Mouse (Mus musculus): ENCODE results near the gene Arhgdia. TPM values are rescaled to one million over a fixed set of nuclear protein-coding genes. Genes with fewer than 3 reads are reported as not detected.
"Not testable (repeated sequence)": the region's sequence is repeated elsewhere in the genome, so short reads cannot be mapped to it uniquely, and the experiment has no call there.

Arhgdia gene
- polyA plus RNA-seq, 1 experiment from 2014 or later = 777 TPM

DNA sequence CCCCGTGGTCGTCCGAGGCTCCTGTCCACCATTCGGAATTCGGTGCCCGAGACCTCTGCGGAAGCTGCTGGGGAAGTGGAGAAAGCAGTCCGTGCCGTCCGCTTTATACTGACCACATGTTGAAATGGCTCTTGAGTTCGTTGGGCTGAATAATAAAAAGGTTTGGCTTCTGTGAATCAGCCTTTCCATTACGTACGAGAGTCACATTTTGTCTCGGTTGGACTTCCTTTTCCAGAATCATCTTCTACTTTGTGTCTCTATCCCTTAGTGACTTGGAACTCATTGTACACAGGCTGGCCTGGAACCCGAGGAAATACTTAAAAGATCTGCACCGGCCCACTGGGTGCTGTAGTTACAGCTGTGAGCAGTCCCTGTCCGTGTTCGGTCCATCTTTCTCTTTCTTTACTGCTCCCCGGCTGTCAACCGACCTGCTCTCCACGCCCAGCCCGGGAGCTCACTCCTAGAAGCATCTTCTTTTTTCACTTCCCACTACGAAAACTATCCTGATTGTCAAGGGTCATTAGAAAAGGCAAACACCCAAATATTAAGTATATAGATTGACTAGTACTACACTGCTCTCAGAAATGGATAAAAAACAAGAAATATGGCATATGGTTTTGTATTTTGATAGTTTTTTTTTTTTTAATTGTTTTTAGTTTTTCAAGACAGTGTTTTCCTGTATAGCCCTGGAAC lies 7.7 kb downstream of the Arhgdia start:
- no peak for DNase-seq (ENCODE audit: low spot score)
- Histone ChIP-seq H3K27ac (replicated peaks) (peak overlapping the region; percentile 97), H3K4me1 (peaks cover 34% of the 10 kb centered on the region), H3K36me3 (peaks cover 54% of the 10 kb centered on the region), H3K27me3 (ENCODE audit: low read depth, poor library complexity, severe bottlenecking) (no peaks in the 10 kb centered on the region), H3K9me3 (replicated peaks) (no peaks in the 10 kb centered on the region), H3K4me3 (peak overlapping the region; percentile 87)
- 1% methylated on average over 23 of the region's 23 CpGs for WGBS

DNA sequence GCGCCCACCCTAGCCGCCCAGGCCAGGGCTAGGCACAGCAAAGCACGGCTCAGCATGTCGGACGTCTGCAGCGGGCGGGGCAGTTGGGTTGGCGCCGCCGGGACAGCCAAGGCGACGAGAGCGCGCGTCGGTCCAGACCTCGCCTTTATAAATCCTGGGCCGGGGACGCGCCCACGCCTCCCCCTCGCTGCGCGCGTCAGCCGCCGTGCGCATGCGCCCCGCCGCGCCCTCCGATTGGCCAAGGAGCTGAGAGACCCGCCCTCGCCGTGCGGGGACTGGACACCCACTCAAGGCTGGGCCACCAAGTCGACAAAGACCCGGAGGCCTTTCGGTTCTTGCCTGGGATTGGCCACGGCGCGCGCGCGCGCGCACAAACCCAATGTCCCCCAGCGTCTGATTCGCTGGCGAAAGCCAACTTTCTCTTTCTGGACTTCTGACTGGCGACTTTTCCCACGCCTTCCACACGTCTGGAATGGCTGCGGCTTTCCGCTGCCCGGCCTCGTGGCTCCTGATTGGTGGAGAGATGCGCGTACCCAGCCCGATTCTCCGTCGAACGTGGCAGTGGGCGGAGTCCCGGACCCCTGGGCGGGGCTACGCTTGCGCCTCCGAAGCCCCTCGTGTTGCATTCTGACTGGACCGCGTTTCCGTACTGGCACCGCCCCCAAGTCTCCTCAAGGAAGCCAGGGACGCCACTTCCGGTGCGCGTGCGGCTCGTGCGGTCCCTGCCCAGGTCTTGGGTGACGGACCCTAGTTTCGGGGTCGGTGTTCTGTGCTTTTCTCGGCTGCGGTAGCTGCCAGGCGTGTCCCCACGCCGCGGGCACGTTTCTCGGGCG lies 8.5 kb downstream of the Arhgdia start, which contains the start of gene P4hb:
TSS of gene P4hb (minus strand) at position 502 of the 833 bp plus-strand sequence.
- H3K27me3 ChIP-seq (ENCODE audit: low read depth, poor library complexity, severe bottlenecking) = no peaks in the 10 kb centered on the region
- H3K36me3 ChIP-seq = peaks cover 54% of the 10 kb centered on the region
- peaks cover 26% of the 10 kb centered on the region for H3K4me1 ChIP-seq
- WGBS = under 1% methylated on average over 94 of the region's 94 CpGs
- DNase-seq (ENCODE audit: low spot score) = peak; percentile 100
- H3K4me3 ChIP-seq = peak within 1 kb of the TSS; percentile 87
- H3K27ac ChIP-seq (replicated peaks) = peak within 1 kb of the TSS; percentile 97
- H3K9me3 ChIP-seq (replicated peaks) = no peaks in the 10 kb centered on the region

DNA sequence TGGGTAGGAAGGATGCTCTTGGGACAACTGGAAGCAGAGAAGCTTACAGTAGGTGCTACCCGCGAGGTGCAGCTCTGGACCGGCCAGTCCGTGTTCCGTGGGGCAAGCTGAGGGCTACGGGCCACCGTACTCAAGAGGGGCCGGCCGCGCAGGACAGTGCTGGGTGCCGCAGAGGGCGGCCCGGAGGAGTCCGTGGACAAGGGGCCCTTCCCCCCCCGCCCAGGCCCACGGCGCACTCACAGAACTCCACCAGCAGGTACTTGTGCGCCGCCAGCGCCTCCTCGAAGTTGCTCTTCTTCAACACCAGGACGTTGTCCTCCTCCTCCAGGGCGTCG lies 9.0 kb downstream of the Arhgdia start:
- Histone ChIP-seq H3K27me3 (ENCODE audit: low read depth, poor library complexity, severe bottlenecking) (no peaks in the 10 kb centered on the region), H3K36me3 (peaks cover 54% of the 10 kb centered on the region), H3K4me3 (peak overlapping the region; percentile 87), H3K4me1 (peaks cover 26% of the 10 kb centered on the region), H3K27ac (replicated peaks) (peak overlapping the region; percentile 97), H3K9me3 (replicated peaks) (no peaks in the 10 kb centered on the region)
- 0% methylated on average over 24 of the region's 24 CpGs for WGBS
- no peak for DNase-seq (ENCODE audit: low spot score)

DNA sequence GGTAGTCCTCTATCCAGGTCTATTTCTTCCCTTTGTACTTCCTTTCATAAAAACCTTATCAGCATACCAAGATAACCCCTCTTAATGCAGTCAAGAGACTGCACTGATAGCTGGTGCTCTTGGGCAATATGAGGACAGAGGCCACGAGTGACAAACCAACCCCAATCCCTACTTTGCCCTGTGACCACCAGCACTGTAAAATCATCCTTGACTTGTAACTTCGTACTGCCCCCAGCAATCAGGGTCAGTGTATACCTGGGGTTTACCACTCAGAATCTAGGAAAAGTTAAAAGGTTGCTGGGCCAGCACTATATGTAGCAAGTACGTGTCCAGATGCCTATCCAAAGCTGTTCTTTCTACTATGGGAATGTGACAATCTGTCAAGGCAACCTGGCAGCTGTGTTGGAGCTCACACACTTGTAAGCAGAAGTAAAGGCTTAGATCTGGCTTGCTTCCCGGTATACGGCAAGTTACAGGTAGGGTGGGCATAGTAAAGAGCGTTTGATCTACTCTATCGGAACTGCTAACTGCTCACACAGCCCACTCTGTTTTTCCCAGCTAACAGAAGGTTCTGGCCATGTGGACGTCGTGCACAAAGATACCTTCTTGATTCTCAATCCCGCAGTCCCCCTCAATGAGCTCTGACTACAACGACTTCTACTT lies 9.5 kb downstream of the Arhgdia start:
- no peaks in the 10 kb centered on the region for H3K9me3 ChIP-seq (replicated peaks)
- no peaks in the 10 kb centered on the region for H3K27me3 ChIP-seq (ENCODE audit: low read depth, poor library complexity, severe bottlenecking)
- H3K36me3 ChIP-seq = peaks cover 54% of the 10 kb centered on the region
- no peak for DNase-seq (ENCODE audit: low spot score)
- peaks cover 26% of the 10 kb centered on the region for H3K4me1 ChIP-seq
- peak overlapping the region; percentile 97 for H3K27ac ChIP-seq (replicated peaks)
- peak overlapping the region; percentile 87 for H3K4me3 ChIP-seq
- 19% methylated on average over 11 of the region's 11 CpGs for WGBS

DNA sequence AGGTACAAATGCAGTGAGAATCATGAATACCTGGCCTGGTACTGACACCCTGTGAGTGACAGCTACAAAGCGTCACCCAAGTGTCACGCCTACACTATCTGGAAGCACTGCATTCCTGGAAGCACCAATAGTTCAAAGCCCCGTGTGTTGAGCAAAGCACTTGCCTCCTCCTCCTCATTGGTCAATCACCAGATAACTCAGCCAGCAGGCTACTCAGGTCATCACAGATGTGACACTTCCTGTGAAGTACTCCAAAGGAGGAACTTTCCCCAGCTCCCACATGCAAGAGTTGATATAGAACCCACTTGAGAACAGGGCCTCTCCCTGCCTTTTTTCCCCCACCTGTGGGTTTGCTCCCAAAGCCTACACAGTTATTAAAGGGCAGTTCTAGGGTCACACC lies 10.3 kb downstream of the Arhgdia start:
- Histone ChIP-seq H3K36me3 (peaks cover 56% of the 10 kb centered on the region), H3K27me3 (ENCODE audit: low read depth, poor library complexity, severe bottlenecking) (no peaks in the 10 kb centered on the region), H3K9me3 (replicated peaks) (no peaks in the 10 kb centered on the region), H3K4me3 (peak overlapping the region; percentile 87), H3K27ac (replicated peaks) (no peak overlapping the region), H3K4me1 (peaks cover 26% of the 10 kb centered on the region)
- 90% methylated on average over 3 of the region's 3 CpGs for WGBS
- DNase-seq (ENCODE audit: low spot score) = no peak

DNA sequence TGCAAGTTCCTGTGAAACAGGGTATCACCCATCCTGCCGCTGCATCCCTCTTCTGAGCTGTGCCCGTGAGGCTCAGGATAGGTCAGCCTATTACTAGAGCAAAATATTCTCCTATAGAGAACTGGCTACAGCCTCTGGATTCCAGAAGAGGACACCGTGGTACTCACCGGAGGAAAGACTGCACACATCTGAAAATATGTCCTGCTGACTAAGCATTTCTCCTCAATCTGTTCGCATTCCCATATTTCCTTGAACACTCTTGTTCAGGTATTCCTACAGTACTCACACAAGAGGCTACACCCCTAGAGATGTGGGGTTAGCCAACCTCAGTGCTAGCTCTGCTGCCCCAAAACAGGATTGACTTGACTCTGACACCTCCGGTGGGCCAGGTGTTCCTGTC lies 13.1 kb downstream of the Arhgdia start:
- WGBS = 97% methylated on average over 6 of the region's 6 CpGs
- no peak overlapping the region for H3K4me3 ChIP-seq
- peaks cover 14% of the 10 kb centered on the region for H3K4me1 ChIP-seq
- no peak overlapping the region for H3K27ac ChIP-seq (replicated peaks)
- no peak for DNase-seq (ENCODE audit: low spot score)
- peaks cover 84% of the 10 kb centered on the region for H3K36me3 ChIP-seq
- no peaks in the 10 kb centered on the region for H3K9me3 ChIP-seq (replicated peaks)
- no peaks in the 10 kb centered on the region for H3K27me3 ChIP-seq (ENCODE audit: low read depth, poor library complexity, severe bottlenecking)

DNA sequence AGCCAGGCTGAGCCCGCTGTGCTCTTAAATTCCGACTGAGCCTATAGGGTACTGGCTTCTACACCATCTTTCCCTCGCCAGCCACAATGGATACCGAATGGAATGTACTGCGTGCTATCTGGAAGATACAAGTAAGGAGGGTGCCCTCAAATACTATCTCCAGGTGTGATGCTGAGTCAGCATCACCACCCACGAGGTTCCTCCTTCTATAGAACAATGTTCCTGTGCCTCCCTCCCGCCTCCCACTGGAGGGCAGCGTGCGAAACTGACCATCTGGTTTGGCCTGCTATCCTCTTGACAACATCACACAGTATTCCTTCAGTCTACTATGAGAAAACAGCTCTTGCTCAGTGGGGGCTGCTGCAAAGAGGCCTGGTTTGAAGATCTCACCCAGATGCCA lies 16.3 kb downstream of the Arhgdia start:
- H3K4me1 ChIP-seq = no peaks in the 10 kb centered on the region
- no peaks in the 10 kb centered on the region for H3K27me3 ChIP-seq (ENCODE audit: low read depth, poor library complexity, severe bottlenecking)
- H3K27ac ChIP-seq (replicated peaks) = no peak overlapping the region
- DNase-seq (ENCODE audit: low spot score) = no peak
- H3K9me3 ChIP-seq (replicated peaks) = no peaks in the 10 kb centered on the region; the same call in 1 of the 2 replicates
- no peak overlapping the region for H3K4me3 ChIP-seq
- peaks cover 99% of the 10 kb centered on the region for H3K36me3 ChIP-seq
- WGBS = 93% methylated on average over 9 of the region's 9 CpGs

DNA sequence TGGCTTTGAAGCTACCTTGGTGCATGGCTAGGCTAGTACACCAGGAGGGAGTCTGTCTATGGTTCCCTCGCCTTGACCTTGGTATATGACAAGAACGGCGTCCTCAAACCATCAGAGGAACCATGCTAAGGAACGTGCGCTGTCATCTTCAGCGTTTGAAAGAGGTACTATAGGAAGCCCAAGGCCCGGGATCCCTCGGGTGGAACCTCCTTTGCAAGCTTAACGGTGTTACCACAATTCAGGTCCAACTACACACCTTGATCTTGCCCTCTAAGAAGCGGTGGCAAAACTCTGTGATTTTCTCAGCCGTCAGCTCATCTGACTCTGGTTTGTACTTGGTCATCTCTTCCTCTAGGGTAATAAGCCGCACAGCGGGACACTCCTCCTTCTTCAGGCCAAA lies 18.5 kb downstream of the Arhgdia start:
- Histone ChIP-seq H3K9me3 (replicated peaks) (no peaks in the 10 kb centered on the region; the same call in 1 of the 2 replicates), H3K4me1 (no peaks in the 10 kb centered on the region), H3K27ac (replicated peaks) (no peak overlapping the region), H3K27me3 (ENCODE audit: low read depth, poor library complexity, severe bottlenecking) (no peaks in the 10 kb centered on the region), H3K36me3 (peaks cover 95% of the 10 kb centered on the region), H3K4me3 (no peak overlapping the region)
- DNase-seq (ENCODE audit: low spot score) = no peak
- WGBS = 95% methylated on average over 13 of the region's 13 CpGs

DNA sequence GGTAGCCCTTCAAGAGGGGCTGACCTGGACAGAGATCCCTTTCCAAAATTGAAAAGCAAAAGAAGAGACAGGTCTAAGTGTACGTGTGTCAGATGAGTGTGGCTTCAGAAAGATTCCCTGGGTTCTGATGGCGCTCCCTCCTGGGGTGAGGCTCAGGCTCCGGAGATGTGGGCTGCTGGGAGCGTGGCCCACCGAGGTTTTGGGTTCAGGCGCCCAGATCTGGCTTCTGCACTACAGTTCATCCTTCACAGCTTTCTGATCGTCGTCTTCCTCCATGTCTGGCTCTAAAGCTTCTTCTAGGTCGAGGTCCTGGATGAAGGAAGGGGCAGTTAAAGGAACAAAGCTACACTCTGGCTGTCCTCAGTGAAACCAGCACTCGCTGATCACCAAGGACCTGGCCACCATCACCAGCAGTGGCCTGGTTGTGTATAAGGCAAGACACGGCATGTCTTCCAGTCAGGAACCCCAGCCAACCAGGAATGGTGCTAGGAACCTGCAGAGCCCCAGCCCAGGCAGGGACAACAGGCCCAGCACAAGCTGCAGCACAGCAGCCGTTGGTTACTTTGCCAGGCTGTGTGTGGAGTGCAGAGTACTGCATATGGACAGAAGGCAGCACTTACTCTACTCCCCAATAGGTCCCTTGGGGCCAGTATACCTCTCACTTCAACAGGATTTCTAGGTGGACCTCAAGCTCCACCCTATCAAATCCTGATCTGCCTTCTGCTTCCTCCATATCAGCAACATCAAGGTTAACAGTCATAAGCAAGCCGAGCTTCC lies 20.3 kb downstream of the Arhgdia start:
- Histone ChIP-seq H3K36me3 (peaks cover 81% of the 10 kb centered on the region), H3K4me1 (no peaks in the 10 kb centered on the region), H3K27ac (replicated peaks) (no peak overlapping the region), H3K27me3 (ENCODE audit: low read depth, poor library complexity, severe bottlenecking) (no peaks in the 10 kb centered on the region), H3K9me3 (replicated peaks) (peaks cover 13% of the 10 kb centered on the region; the same call in 1 of the 2 replicates), H3K4me3 (no peak overlapping the region)
- DNase-seq (ENCODE audit: low spot score) = no peak
- WGBS = 93% methylated on average over 13 of the region's 13 CpGs

DNA sequence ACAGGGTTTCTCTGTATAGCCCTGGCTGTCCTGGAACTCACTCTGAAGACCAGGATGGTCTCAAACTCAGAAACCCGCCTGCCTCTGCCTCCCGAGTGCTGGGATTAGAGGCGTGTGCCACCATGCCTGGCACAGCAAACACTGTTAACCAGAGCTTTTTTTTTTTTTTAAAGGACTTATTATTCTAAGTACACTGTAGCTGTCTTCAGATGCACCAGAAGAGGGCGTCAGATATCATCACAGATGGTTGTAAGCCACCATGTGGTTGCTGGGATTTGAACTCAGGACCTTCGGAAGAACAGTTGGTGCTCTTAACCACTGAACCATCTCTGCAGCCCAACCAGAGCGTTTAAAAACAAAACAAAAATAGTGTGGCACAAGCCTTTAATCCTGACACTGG lies 22.6 kb downstream of the Arhgdia start:
- H3K4me3 ChIP-seq; H3K27ac ChIP-seq (replicated peaks); H3K27me3 ChIP-seq (ENCODE audit: low read depth, poor library complexity, severe bottlenecking); DNase-seq (ENCODE audit: low spot score); H3K4me1 ChIP-seq: not testable (repeated sequence)
- Histone ChIP-seq H3K36me3 (peaks cover 58% of the 10 kb centered on the region), H3K9me3 (replicated peaks) (peaks cover 13% of the 10 kb centered on the region; the same call in 1 of the 2 replicates)
- 88% methylated on average over 6 of the region's 6 CpGs for WGBS

DNA sequence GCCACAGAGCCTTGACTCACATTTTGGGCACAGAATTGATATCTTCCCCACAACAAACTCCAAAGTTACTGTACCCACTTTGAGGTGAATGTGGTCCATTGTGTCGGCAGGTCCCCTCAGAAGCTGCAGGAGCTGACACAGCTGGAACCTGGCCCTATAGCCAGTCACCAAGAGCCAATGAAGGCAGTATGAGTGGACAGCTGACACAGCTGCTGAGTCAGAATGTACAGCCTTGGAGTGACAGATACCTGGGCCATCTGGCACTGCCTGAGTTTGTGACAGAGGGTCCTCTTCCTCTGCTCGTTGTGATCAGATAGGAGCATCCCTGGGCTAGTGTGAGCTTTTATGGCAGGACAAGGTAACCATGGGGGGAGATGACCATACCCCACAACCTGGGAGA lies 26.2 kb downstream of the Arhgdia start:
- 92% methylated on average over 2 of the region's 2 CpGs for WGBS
- peaks cover 13% of the 10 kb centered on the region; the same call in 1 of the 2 replicates for H3K9me3 ChIP-seq (replicated peaks)
- H3K27me3 ChIP-seq (ENCODE audit: low read depth, poor library complexity, severe bottlenecking) = no peaks in the 10 kb centered on the region
- H3K36me3 ChIP-seq = peaks cover 22% of the 10 kb centered on the region
- no peak for DNase-seq (ENCODE audit: low spot score)
- H3K27ac ChIP-seq (replicated peaks) = no peak overlapping the region
- H3K4me1 ChIP-seq = peaks cover 7% of the 10 kb centered on the region
- no peak overlapping the region for H3K4me3 ChIP-seq

DNA sequence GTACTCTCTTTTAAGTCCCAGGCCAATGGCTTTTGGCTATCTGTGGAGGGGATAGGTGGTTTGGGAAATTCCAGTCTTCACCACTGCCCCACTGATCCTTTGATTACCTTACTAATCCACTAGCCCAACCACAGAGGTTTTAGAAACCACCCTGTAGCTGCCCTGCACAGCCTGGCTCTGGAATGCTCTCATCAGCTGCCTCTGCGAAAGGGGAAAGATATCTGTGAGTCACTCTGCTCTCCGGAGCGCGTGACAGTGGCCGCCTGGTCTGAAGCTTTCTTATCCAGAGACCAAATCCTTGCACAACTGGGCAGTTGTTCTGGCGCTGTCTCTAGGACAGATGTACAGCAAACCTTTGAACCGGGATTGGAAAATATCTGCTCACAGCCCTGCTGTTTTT lies 26.6 kb downstream of the Arhgdia start:
- H3K36me3 ChIP-seq = peaks cover 18% of the 10 kb centered on the region
- DNase-seq (ENCODE audit: low spot score) = no peak
- 82% methylated on average over 7 of the region's 7 CpGs for WGBS

More for the DNA sequence above, 26.6 kb downstream of the Arhgdia start:
- Histone ChIP-seq H3K27ac (replicated peaks) (no peak overlapping the region), H3K9me3 (replicated peaks) (0 out of 2 replicates have a peak, but pooled peaks cover 13% of the 10 kb centered on the region), H3K27me3 (ENCODE audit: low read depth, poor library complexity, severe bottlenecking) (no peaks in the 10 kb centered on the region), H3K4me1 (peaks cover 11% of the 10 kb centered on the region), H3K4me3 (no peak overlapping the region)
